Mouse (Mus musculus): Measurements from ENCODE around the gene S100a5.

DNA sequence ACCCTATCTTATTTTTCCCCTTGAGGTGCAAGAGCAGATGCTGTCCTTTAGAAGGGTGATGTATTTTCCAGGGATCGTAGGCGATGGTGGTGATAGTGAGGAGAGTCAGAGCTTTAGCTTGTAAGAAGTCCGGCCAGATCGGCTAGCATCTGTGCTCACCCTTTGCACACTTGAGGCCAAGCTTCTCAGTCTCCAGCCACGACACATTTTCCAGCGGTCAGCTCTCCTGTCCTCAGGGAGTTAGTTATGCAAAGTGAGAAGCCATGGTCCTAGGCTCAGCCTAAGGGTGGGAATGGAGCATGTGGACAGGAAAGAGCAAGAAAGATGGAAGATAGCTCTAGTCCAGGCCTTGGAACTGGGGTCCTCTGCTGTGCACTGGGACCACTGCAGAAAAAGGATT is 11.5 kb upstream of the S100a5 start:
- TF ChIP-seq ZC3H11A (IDR thresholded peaks at IDR 0.05; ENCODE audit: low read depth, low read length) (no peak), POLR2AphosphoS2 (IDR thresholded peaks at IDR 0.05; ENCODE audit: low read depth, low read length) (no peak), CTCF (conservative IDR thresholded peaks at IDR 0.05 in 1 of 2, IDR thresholded peaks at IDR 0.05 in 1 of 2; ENCODE audit: low read depth in 2 of 2, low read length in 2 of 2) (no peak), UBTF (IDR thresholded peaks at IDR 0.05; ENCODE audit: low read depth, low read length) (no peak), SMC3 (IDR thresholded peaks at IDR 0.05; ENCODE audit: low read depth, low read length) (no peak), CHD1 (IDR thresholded peaks at IDR 0.05; ENCODE audit: low read depth, low read length) (no peak), POLR2A (IDR thresholded peaks at IDR 0.05; ENCODE audit: low read depth, low read length) (no peak), MAFK (IDR thresholded peaks at IDR 0.05; ENCODE audit: insufficient replicate concordance, low read length) (no peak), TCF12 (IDR thresholded peaks at IDR 0.05; ENCODE audit: low read depth, low read length) (no peak), JUND (conservative IDR thresholded peaks at IDR 0.05; ENCODE audit: low read depth, low read length) (no peak), NRF1 (IDR thresholded peaks at IDR 0.05; ENCODE audit: low read depth, low read length) (no peak), TBP (conservative IDR thresholded peaks at IDR 0.05; ENCODE audit: low read depth, low read length) (no peak)

All from CH12.LX (cell line).